29 mouse cellular contexts compared by ENCODE assay signal in genomic region chr4:49664850-49665249, GRCm38 (mm10). TPM values are rescaled to one million over a fixed set of nuclear protein-coding genes. Genes with fewer than 3 reads are reported as not detected.
DNase-seq lines count a peak whose midpoint lies in the region; ATAC-seq lines count a peak whose summit lies in the region.
"Had no signal": no experiment of that assay in that cellular context is flagged by ENCODE, and none has a peak within 500 bp of the region (broad histone marks: within the 10 kb centered on the region; RNA-seq: fewer than 3 reads in every experiment).

No protein-coding gene starts in this region.

- H3K36me3 ChIP-seq in liver, embryonic 11.5 days (ENCODE audit: control insufficient read depth, insufficient read depth, low read length) = 0 out of 2 replicates have a peak, but pooled peaks cover 7% of the 10 kb centered on the region

- intact Hi-C loops in left cerebral cortex, postnatal 10 days (cut with DNase I) = no loop called here

- H3K4me2 ChIP-seq in liver, embryonic 11.5 days = no peak overlapping the region
- H3K4me2 ChIP-seq: forebrain, embryonic 13.5 days; heart, embryonic 11.5 days; hindbrain, embryonic 12.5 days; hindbrain, embryonic 15.5 days had no signal

- no peaks in the 10 kb centered on the region for H3K4me1 ChIP-seq in liver, embryonic 11.5 days (replicated peaks; ENCODE audit: control insufficient read depth, insufficient read depth, low read length)
- H3K4me1 ChIP-seq: forebrain, embryonic 10.5 days; forebrain, embryonic 13.5 days; hindbrain, embryonic 12.5 days; hindbrain, embryonic 15.5 days had no signal

- H3K27me3 ChIP-seq in liver, embryonic 11.5 days (replicated peaks; ENCODE audit: control insufficient read depth, insufficient read depth, low read length) = no peaks in the 10 kb centered on the region
- H3K27me3 ChIP-seq: forebrain, embryonic 13.5 days; hindbrain, embryonic 12.5 days; hindbrain, embryonic 15.5 days had no signal

- H3K4me3 ChIP-seq in liver, embryonic 11.5 days (ENCODE audit: low read depth, low read length) = no peak overlapping the region
- H3K4me3 ChIP-seq: forebrain, embryonic 10.5 days; forebrain, embryonic 13.5 days; gastrocnemius, adult 2 months; hindbrain, embryonic 12.5 days; hindbrain, embryonic 15.5 days had no signal

- 88% methylated on average over 5 of the region's 5 CpGs for WGBS in liver, embryonic 11.5 days

- DNase-seq in frontal cortex, postnatal 14 days (ENCODE audit: low spot score in 2 of 2) = no peak
- DNase-seq in left cerebral cortex, adult 11 months (ENCODE audit: low spot score) = peak; percentile 11
- no peak for DNase-seq in left cerebral cortex, postnatal 10 days (ENCODE audit: extremely low spot score in 1 of 2, low spot score in 2 of 2)
- peak; percentile 54 to 59 for DNase-seq in right cerebral cortex, adult 2 months (ENCODE audit: low spot score in 2 of 2)
- no peak for DNase-seq in right cerebral cortex, postnatal 25 days
- no peak for DNase-seq in liver, embryonic 11.5 days (ENCODE audit: low spot score)
- DNase-seq: adrenal gland, adult 8-10 months; adrenal gland, postnatal 25 days; cerebellum, adult 18-20 months; cerebellum, adult 9-10 months; cerebellum, postnatal 14 days; gastrocnemius, adult 2 months; gastrocnemius, postnatal 14 days; heart, adult 11 months had no signal

- H3K27ac ChIP-seq in liver, embryonic 11.5 days (ENCODE audit: low read depth, low read length) = no peak overlapping the region
- H3K27ac ChIP-seq: forebrain, embryonic 10.5 days; forebrain, embryonic 13.5 days; gastrocnemius, adult 2 months; hindbrain, embryonic 12.5 days; hindbrain, embryonic 15.5 days had no signal

- H3K9ac ChIP-seq in liver, embryonic 11.5 days (ENCODE audit: low read depth, low read length) = no peak overlapping the region
- H3K9ac ChIP-seq: forebrain, embryonic 13.5 days; hindbrain, embryonic 12.5 days; hindbrain, embryonic 15.5 days had no signal

- peak; percentile 31; the same call in 1 of the 2 replicates for ATAC-seq in frontal cortex, adult (ENCODE audit: low TSS enrichment)
- ATAC-seq in liver, embryonic 11.5 days (replicated peaks; ENCODE audit: low FRiP score) = no peak
- ATAC-seq: activated CD4-positive, CD25-positive, alpha-beta regulatory T cell, adult 4 months; forebrain, embryonic 13.5 days; forebrain, embryonic 16.5 days had no signal

- no peaks in the 10 kb centered on the region for H3K9me3 ChIP-seq in liver, embryonic 11.5 days (ENCODE audit: control insufficient read depth, low read length)
- H3K9me3 ChIP-seq: forebrain, embryonic 10.5 days; forebrain, embryonic 13.5 days; hindbrain, embryonic 12.5 days; hindbrain, embryonic 15.5 days had no signal

RNA-seq across cellular contexts. Expression of gene Ppp3r2, which starts 17.0 kb away (rescaled TPM):
- total RNA-seq in left cerebral cortex, postnatal 10 days (2021) = 1 to 10 TPM in 1 of 2 experiments, under 1 TPM in 1; 0.79 to 1.8 TPM
- polyA plus RNA-seq in liver, embryonic 11.5 days (2014; fragmentation: Nextera tagmentation; extraction: Ambion mirVana) = 0.11 TPM in 1 of 2 replicates, not detected in the other
- total RNA-seq: adrenal gland, adult 8-10 months; adrenal gland, postnatal 25 days; ES-E14; gastrocnemius, adult 2 months; gastrocnemius, postnatal 14 days; heart, adult 8-10 months; heart, postnatal 25 days; hematopoietic stem cell, adult 5-6 weeks had no signal
- polyA plus RNA-seq: embryonic facial prominence, embryonic 11.5 days; forebrain, embryonic 10.5 days; forebrain, embryonic 13.5 days; heart, embryonic 14.5 days; heart, postnatal 0 days had no signal

RNA-seq across cellular contexts. Expression of gene Rnf20, which starts 33.0 kb away (rescaled TPM):
- total RNA-seq in left cerebral cortex, postnatal 10 days (2021) = 10 to 100 TPM; 70.9 to 73.0 TPM
- polyA plus RNA-seq in liver, embryonic 11.5 days (2014; fragmentation: Nextera tagmentation; extraction: Ambion mirVana) = 39.0 and 43.1 TPM in 2 replicates

Comparison
In these comparisons a context has a peak if more than half of its experiments do, and no peak if none do; other contexts are left out.
1. DNase-seq: peak in left cerebral cortex, adult 11 months (single experiment) and right cerebral cortex, adult 2 months (2 of 2); none in frontal cortex, postnatal 14 days (0 of 2), left cerebral cortex, postnatal 10 days (0 of 2), right cerebral cortex, postnatal 25 days (single experiment) and liver, embryonic 11.5 days (single experiment).